Mouse (Mus musculus) hindlimb bud, embryonic 11.5 days (tissue): ENCODE measurements around the gene Shroom1.

Experiments
- DNase-seq: peaks from one replicate; pipeline ENCODE4 v3.0.0-alpha.2; 2012; ENCODE audit warnings: low read depth, low spot score; ENCODE audit errors: extremely low spot score

Shroom1 gene

DNA sequence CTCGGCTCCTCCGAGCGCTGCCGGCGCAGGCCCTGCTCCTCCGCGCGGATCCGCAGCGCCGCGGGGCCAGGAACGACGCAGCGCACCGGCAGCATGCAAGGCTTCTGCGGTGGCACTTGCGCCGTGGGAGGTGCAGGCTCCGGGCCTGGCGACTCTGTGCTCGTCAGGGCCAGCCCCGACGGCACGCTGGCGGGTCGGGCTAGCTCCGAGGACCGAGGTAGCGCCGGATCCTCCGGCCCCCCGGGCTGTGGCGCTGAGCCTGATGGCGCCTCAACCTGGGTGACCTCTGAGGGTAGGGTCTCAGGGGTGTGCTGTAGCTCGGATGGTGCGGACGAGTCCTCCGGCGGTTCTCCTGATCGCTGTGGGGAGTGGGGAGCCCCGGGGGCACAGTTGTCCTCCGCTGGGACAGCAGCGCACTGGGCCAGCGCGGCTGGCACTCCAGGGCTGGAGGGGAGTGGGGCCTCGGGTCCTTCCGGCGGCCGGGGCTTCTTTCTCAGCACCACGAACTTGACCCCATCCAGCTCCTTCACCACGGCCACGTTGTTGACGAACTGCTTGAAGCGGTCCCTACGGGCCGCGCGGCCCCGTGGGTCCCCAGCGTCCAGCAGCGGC is 22.3 kb downstream of the Shroom1 start:
- DNase-seq = no peak

DNA sequence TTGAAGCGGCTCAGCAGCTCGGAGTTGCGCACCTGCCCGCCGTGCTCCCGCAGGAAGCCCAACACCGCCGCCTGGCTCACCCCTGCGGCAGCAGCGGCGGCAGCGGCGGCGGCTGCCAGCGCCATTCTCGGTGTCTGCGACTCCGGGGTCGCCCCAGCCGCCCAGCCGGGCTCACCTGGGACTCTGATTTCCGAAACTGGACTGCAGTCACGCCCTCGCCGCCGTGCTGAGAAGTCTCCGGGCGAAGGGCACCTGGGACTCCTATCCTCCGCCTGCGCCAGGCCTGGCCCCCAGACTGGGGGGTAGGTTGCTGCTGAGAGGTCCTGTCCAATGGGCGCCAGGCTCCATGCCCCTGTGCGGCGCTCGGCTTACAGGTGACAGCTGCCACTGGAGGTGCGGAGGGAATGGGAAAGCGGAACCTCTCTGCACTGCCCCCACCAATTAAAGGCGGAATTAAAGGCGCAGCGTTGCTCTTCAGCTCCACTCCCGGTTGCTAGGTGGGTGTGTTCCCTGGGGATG is 22.8 kb downstream of the Shroom1 start, which contains the start of the genes Gm9945 and Sowaha:
Gene Gm9945 (plus strand): TSS at position 384 of the 519 bp plus-strand sequence.
Gene Sowaha (minus strand): TSS at position 492 of the 519 bp plus-strand sequence.
- no peak for DNase-seq

- no peak for DNase-seq
Measured at GRCm38 (mm10) chr11:53481088-53481730, 24.2 kb downstream of the Shroom1 start.

DNA sequence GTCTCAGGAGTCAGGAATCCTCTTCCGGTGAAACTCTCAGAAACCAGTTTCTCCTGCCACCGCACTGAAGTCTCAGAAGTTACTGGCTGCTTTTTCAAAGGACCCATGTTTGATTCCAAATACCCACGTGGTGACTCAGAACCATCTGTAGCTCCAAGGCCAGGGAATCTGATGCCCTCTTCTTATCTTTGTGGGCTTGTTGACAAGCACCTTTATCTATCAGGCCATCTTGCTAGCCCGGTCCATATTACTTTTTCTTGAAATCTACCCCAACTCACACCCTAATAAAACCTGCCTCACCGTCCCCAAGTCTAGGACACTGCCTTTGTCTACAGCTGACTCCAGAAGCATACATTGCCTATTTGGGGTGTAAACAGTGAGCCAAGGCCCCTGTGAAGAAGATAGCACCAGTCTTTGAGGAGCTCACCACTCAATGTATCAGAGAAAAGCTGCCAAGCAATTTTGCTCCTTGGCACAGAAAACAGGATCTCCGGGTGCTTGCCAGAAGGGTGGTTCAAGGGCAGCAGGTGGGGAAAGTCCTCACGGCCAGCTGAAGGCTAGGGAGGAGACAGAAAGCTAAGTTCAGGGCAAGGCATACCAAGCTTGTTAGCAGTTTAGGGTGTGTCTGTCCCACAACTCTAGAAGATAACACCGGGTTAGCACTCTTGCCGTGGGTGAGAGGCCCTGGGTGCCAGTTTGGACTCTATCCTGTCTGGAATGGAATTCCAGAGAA is 26.3 kb downstream of the Shroom1 start:
- DNase-seq = no peak

DNA sequence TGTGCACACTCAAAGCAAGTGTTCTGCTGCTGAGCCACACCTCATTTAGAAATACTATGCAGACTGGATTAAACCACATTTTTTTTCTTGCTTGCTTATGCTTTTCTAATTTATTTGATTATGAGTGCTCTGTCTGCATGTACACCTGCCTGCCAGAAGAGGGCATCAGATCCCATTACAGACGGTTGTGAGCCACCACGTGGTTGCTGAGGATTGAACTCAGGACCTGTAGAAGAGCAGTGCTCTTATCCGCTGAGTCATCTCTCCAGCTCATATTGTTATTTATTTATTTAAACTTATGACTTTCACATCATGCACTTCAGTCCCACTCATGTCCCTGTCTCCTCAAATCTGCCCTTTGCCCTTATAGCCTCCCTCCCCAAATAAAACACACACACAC is 28.7 kb downstream of the Shroom1 start:
- no peak for DNase-seq

DNA sequence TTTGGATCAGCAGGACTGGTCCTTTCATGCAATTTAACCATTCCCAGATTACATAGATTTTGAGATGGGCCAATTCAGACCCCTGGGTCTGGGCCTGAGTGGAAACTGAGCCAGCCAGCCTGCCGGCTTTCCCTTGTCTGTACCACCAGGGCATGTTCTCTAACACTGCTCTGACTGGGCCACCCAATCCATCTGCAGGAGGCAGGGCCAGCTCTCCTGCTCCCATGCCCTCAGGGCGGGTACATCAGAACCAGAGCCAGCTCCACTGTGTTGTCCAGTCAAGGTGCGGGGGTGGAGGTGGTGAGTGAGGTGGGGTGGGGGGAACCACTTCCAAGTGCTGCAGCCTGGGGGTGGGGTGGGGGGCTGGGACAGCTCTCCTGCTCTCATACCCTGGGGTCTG is 29.3 kb downstream of the Shroom1 start:
- no peak for DNase-seq

DNA sequence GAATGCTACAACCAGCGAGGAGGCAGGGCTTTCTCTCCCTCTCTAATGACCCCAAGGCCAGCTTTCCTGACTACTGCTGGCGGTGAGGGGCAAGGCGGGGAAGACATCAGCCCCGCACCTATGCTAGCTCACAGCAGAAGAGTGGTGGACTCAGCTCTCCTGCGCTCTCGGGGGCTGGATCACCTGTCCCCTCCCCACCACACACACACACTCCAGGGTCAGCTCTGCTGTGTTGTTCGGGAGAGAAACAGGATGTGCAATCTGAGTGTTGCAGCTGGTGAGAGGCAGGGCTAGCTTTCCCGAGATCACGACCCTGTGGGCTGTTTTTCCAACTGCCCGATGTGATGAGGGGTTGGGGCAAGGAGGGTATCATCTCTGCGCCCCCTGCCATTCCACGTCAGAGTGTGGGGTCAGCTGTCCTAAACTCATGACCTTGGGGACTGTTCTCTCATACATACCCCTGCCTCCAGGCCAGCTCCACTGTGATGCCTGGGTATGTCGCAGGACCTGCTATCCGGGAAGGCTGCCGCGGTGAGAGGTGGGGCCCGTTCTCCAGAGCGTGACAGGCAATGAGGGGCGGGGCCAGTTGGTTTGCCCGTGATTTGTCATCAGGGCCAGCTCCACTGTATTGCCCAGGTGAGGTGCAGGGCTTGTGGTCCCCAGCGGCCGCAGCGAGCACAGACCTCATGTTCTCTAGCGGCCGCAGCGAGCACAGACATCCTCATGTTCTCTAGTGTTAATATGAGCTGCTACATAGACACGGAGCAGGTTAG is 30.0 kb downstream of the Shroom1 start:
- no peak for DNase-seq

- DNase-seq = no peak
Measured at GRCm38 (mm10) chr11:53489007-53489406, 32.0 kb downstream of the Shroom1 start.

DNA sequence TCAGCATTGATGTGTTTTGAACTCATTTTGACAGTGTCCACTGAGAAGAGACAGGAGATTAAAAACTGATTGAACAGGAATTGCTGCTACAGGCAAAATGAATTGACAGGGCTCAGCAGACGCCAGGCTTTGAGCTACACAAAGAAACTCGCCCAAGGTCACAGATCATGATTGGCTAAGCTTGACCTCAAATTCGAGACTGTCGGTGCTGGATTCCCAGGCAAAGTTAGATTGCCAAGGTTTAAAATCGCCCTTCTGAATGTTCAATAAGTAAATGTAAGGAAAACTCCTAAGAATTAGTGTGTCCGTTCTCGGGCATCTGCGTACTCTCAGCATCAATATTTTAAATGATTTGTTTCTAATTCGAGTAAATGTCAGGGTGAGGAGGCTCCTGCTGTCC is 32.4 kb downstream of the Shroom1 start:
- no peak for DNase-seq

DNA sequence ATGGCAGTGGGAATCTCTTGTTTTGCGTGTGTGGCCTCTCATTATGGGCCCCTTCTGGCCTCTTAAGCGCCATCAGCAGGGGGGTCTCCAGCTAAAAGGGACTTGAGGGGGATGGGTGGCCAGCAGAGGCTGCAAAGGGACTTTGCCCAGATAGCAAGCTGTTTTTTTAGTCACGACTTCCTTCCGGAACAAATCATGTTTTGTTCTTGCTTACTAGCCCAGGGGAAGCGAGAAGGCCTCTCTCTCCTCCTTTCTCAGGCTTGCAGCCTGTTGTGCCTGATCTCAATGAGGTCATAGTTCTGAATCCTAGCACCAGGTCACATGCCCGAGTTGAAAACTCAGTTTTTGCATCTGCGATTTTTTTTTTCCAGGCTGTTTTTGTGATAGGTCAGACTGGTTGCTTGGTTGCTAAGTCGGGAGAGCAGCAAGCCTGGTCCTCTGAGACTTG is 35.0 kb downstream of the Shroom1 start:
- no peak for DNase-seq

GRCm38 (mm10) chr11:53493243-53493955 is 36.4 kb downstream of the Shroom1 start:
- no peak for DNase-seq

GRCm38 (mm10) chr11:53495417-53495816 is 38.4 kb downstream of the Shroom1 start:
- DNase-seq = no peak

- DNase-seq = no peak
Measured at GRCm38 (mm10) chr11:53496946-53497345, 39.9 kb downstream of the Shroom1 start.

DNA sequence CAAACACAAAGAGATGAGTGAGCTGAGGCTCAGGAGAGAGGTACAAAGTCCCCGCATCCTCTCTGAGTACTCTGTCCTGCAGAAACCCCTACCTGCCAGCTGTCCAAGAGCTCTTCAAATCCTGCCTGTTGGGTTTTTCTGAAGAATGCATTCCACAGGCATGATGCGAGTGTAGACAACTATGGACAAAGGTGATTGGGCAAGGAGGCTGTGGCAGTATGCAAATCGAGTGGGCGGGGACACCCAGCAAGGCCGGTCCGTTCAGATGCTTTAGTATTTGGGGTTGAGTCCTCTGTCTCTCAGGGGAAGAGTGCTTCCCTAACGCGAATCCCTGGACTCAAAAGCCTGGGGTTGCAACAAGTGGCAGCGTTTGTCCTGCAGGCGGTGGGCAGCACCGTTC is 43.6 kb downstream of the Shroom1 start:
- DNase-seq = no peak

- no peak for DNase-seq
Measured at GRCm38 (mm10) chr11:53502039-53502765, 45.2 kb downstream of the Shroom1 start.

DNA sequence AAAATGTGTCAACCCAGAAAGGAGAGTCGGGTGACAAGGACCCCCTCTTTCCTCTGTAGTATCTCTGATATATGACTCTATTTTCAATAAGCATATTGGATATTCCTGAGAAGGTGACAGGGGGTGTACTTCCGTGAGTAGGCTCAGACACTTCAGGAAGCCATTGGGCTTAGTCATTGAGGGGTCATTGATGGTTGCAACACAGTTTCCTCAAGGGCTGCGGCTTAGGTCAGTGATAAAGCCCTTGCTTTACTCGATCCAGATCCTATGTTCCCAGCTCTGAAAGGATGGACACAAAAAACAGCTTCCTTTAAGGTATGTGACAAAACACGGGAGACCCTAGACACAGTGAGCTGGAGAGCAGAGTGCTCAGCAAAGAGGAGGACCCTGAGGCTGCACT is 46.7 kb downstream of the Shroom1 start:
- no peak for DNase-seq

DNA sequence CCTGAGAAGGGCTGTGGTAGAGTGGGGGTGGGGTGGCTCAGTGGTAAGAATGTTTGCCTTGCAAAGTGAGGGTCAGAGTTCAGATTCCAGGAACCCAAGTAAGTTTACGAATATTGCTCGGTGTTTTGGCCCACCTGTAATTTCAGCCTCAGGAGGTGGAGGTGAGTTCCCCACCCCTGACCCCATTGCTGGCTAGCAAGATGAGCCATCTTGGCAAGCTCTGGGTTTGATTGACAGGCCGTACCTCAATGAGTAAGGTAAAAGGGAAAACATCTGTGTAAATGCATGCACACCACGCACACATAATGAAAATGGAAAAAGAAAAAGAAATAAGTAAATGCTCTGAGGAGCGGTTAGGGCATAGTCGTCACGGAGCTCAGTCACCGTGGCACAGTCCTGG is 47.4 kb downstream of the Shroom1 start:
- DNase-seq = no peak

- DNase-seq = no peak
Measured at GRCm38 (mm10) chr11:53505026-53505663, 48.1 kb downstream of the Shroom1 start.

DNA sequence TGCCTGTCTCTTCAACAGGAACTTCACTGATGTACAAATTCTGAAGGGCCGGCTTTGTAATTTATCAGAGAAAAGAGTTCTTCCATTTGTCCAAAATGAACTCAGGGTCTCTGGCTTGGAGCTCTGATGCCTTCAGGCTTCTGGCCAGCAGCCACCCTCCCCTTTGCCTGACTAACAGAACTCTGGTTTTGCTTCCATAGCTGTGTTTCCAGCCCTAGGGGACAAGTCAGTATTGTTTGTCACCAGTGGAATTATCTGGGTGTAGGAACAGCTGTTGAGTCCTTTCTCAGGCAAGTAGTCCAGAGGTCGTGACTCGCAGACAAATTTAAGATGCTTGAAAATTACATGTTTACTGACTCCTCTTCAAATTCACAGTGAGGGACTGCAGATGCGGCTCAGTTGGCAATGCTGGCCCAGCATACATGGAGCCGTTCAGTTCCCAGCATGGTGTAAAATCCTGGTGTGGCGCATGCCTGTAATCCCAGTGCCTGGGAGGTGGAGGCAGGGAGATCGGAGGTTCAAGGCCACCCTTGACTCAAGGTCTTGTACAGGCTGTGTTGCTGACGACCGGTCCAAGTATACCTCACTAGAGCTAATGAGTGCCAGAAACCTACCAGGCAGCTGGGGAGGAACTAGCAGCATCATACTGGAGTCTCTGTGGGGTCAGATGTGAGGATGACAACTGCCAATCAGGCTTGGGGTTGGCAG is 50.2 kb downstream of the Shroom1 start:
- DNase-seq = no peak
